Mouse (Mus musculus) right cerebral cortex, postnatal 4 days (tissue): Measurements from ENCODE around the gene Pigo.
A peak's percentile ranks its signal among the peaks of the same experiment; 100 is the strongest.
"Not testable (repeated sequence)": the region's sequence is repeated elsewhere in the genome, so short reads cannot be mapped to it uniquely, and the experiment has no call there.

Source experiments
- DNase-seq: peaks from one replicate; pipeline ENCODE4 v3.0.0-alpha.2; 2022

The Pigo gene

GRCm38 (mm10) chr4:43000141-43000986, 25.3 kb downstream of the Pigo start, which contains the start of gene Vcp:
Gene Vcp (minus strand): TSS chr4:43000507.
- DNase-seq = peak; percentile 98

GRCm38 (mm10) chr4:42999451-43000140, 26.0 kb downstream of the Pigo start:
- peak; percentile 64 for DNase-seq

GRCm38 (mm10) chr4:42998022-42998421, 27.6 kb downstream of the Pigo start:
- no peak for DNase-seq

- DNase-seq = no peak
These were observed 37.3 kb downstream of the Pigo start for GRCm38 (mm10) chr4:42988296-42988695.

GRCm38 (mm10) chr4:42980467-42980866, 45.2 kb downstream of the Pigo start:
- not testable (repeated sequence) for DNase-seq

GRCm38 (mm10) chr4:42978062-42978461, 47.6 kb downstream of the Pigo start:
- DNase-seq = no peak

- DNase-seq = no peak
These were observed 51.8 kb downstream of the Pigo start for GRCm38 (mm10) chr4:42973868-42974267.

- DNase-seq = no peak
These were observed 52.7 kb downstream of the Pigo start for GRCm38 (mm10) chr4:42972952-42973351.

- DNase-seq = no peak
These were observed 56.3 kb downstream of the Pigo start, which contains the start of gene 1700022I11Rik for GRCm38 (mm10) chr4:42969304-42969703. Gene 1700022I11Rik (plus strand): TSS chr4:42969604.
